Mouse (Mus musculus) liver, postnatal 0 days (tissue): ENCODE results near the gene Prkra. TPM values are rescaled to one million over a fixed set of nuclear protein-coding genes. Genes with fewer than 3 reads are reported as not detected.
A peak's percentile ranks its signal among the peaks of the same experiment; 100 is the strongest.

Source experiments
- ATAC-seq: fragments of 200-750 bp; cut with Nextera tagmentation; 2 replicates; pipeline ENCODE4 v1.8.0; 2017; ENCODE audit warnings: mild to moderate bottlenecking, moderate library complexity
- DNase-seq: peaks from one replicate; pipeline ENCODE4 v3.0.0-alpha.2; 2016
- H3K27ac ChIP-seq: fragments of 300-500 bp; sonication (generic); 2 replicates; pipeline ENCODE4 v1.5.1; 2014; ENCODE audit warnings: antibody characterized with exemption, moderate library complexity, mild to moderate bottlenecking, low read depth
- H3K27me3 ChIP-seq: fragments of 300-500 bp; sonication (generic); 2 replicates; pipeline ENCODE4 v1.6.1; 2014; ENCODE audit warnings: low read length, control low read depth, mixed read lengths; ENCODE audit not compliant: insufficient read depth
- H3K36me3 ChIP-seq: fragments of 300-500 bp; sonication (generic); replicated peaks from 2 replicates; pipeline ENCODE4 v1.6.1; 2014; ENCODE audit warnings: mild to moderate bottlenecking, control low read depth, low read length, moderate library complexity, mixed read lengths; ENCODE audit not compliant: insufficient read depth
- H3K4me1 ChIP-seq: fragments of 300-500 bp; sonication (generic); 2 replicates; pipeline ENCODE4 v1.6.1; 2014; ENCODE audit warnings: antibody characterized with exemption, mild to moderate bottlenecking, control low read depth; ENCODE audit not compliant: insufficient read depth
- H3K4me2 ChIP-seq: fragments of 300-500 bp; sonication (generic); 2 replicates; pipeline ENCODE4 v1.6.1; 2014; ENCODE audit warnings: low read depth, mild to moderate bottlenecking, low read length, moderate library complexity, mixed read lengths
- H3K4me3 ChIP-seq: fragments of 300-500 bp; sonication (generic); 2 replicates; pipeline ENCODE4 v1.5.1; 2014; ENCODE audit warnings: low read depth, low read length
- H3K9ac ChIP-seq: fragments of 300-500 bp; sonication (generic); replicated peaks from 2 replicates; pipeline ENCODE4 v1.6.1; 2014; ENCODE audit warnings: mild to moderate bottlenecking, moderate library complexity
- H3K9me3 ChIP-seq: fragments of 300-500 bp; sonication (generic); 2 replicates; pipeline ENCODE4 v1.6.1; 2016; ENCODE audit warnings: mild to moderate bottlenecking, control low read depth, low read length, mixed read lengths
- CTCF ChIP-seq: sonication (generic); IDR thresholded peaks from 2 replicates; pipeline ENCODE4 v1.5.1; 2016; ENCODE audit warnings: antibody characterized with exemption, low read depth
- EP300 ChIP-seq: IDR thresholded peaks from 2 replicates; pipeline ENCODE4 v1.6.1; 2016; ENCODE audit warnings: antibody characterized with exemption, low read depth, mild to moderate bottlenecking
- WGBS: fragments of 180-500 bp; shearing (Covaris S2); extraction: QIAGEN DNeasy Blood & Tissue Kit; methylation state at CpG from one replicate; pipeline ENCODE4 v1.1.7; 2014; ENCODE audit not compliant: insufficient replicate concordance; 5-methylcytosine and 5-hydroxymethylcytosine counted together
- polyA plus RNA-seq: library from polyadenylated mRNA; unstranded; fragments of >200 nt; fragmentation: Nextera tagmentation; extraction: Ambion mirVana; gene quantifications from 2 replicates; pipeline ENCODE4 v1.2.1, GENCODE M21; 2015

The Prkra gene
- polyA plus RNA-seq, 1 experiment from 2014 or later = 7.7 TPM

GRCm38 (mm10) chr2:76621724-76622123 is 26.1 kb downstream of the Prkra start:
- Histone ChIP-seq H3K4me1 (no peaks in the 10 kb centered on the region), H3K4me2 (no peak overlapping the region), H3K9me3 (peaks cover 5% of the 10 kb centered on the region; the same call in 1 of the 2 replicates), H3K36me3 (peaks cover 2% of the 10 kb centered on the region; the same call in 1 of the 2 replicates), H3K9ac (no peak overlapping the region), H3K27ac (no peak overlapping the region), H3K4me3 (no peak overlapping the region), H3K27me3 (no peaks in the 10 kb centered on the region)
- no peak for TF ChIP-seq EP300
- TF ChIP-seq CTCF = no peak
- no peak for ATAC-seq
- WGBS = 81% methylated on average over 1 of the region's 1 CpGs
- DNase-seq = no peak

GRCm38 (mm10) chr2:76620188-76620587 is 27.6 kb downstream of the Prkra start:
- 51% methylated on average over 5 of the region's 5 CpGs for WGBS
- ATAC-seq (no peak), DNase-seq (no peak)

GRCm38 (mm10) chr2:76618078-76618477 is 29.7 kb downstream of the Prkra start:
- H3K4me3 ChIP-seq = no peak overlapping the region
- H3K27ac ChIP-seq = no peak overlapping the region
- DNase-seq (no peak), ATAC-seq (no peak)
- no peak overlapping the region for H3K4me2 ChIP-seq
- H3K4me1 ChIP-seq = no peaks in the 10 kb centered on the region
- H3K36me3 ChIP-seq = no peaks in the 10 kb centered on the region
- H3K9ac ChIP-seq = no peak overlapping the region
- TF ChIP-seq CTCF (peak; percentile 68), EP300 (no peak)
- 44% methylated on average over 1 of the region's 1 CpGs for WGBS
- H3K9me3 ChIP-seq = no peaks in the 10 kb centered on the region
- H3K27me3 ChIP-seq = no peaks in the 10 kb centered on the region

More at GRCm38 (mm10) chr2:76620188-76620587, 27.6 kb downstream of the Prkra start:
- Histone ChIP-seq H3K4me1 (no peaks in the 10 kb centered on the region), H3K4me2 (no peak overlapping the region), H3K27ac (no peak overlapping the region), H3K36me3 (no peaks in the 10 kb centered on the region; the same call in 1 of the 2 replicates), H3K9me3 (peaks cover 5% of the 10 kb centered on the region; the same call in 1 of the 2 replicates), H3K9ac (no peak overlapping the region), H3K4me3 (no peak overlapping the region), H3K27me3 (no peaks in the 10 kb centered on the region)
- TF ChIP-seq CTCF (no peak), EP300 (no peak)

DNA sequence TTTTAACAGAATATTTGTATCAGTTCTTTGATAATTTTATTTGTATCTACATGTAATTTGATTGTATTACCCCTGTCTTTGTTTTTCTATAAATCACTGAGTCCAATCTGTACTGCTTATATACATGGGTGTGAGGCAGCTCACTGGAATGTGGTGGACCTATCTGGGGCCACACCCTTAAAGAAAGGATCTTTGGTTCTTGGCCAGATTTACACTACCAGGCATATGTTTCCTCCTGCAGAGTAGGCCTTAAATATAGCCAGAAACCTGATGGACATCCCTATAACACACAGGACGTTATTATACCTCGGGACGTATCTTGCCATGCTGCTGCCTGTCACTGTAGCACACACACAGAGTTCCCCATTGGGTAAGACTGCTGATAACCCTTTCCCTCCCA is 35.8 kb downstream of the Prkra start:
- no peak overlapping the region for H3K9ac ChIP-seq
- no peak overlapping the region for H3K4me2 ChIP-seq
- H3K27me3 ChIP-seq = no peaks in the 10 kb centered on the region
- ATAC-seq (no peak), DNase-seq (no peak)
- H3K4me3 ChIP-seq = no peak overlapping the region
- H3K27ac ChIP-seq = no peak overlapping the region
- H3K9me3 ChIP-seq = no peaks in the 10 kb centered on the region
- H3K4me1 ChIP-seq = no peaks in the 10 kb centered on the region
- TF ChIP-seq EP300 = no peak
- no peak for TF ChIP-seq CTCF
- no peaks in the 10 kb centered on the region for H3K36me3 ChIP-seq
- WGBS = 74% methylated on average over 3 of the region's 3 CpGs

- H3K27me3 ChIP-seq = no peaks in the 10 kb centered on the region
- DNase-seq (no peak), ATAC-seq (no peak)
- 60% methylated on average over 10 of the region's 10 CpGs for WGBS
- H3K27ac ChIP-seq = no peak overlapping the region
- H3K36me3 ChIP-seq = no peaks in the 10 kb centered on the region
- TF ChIP-seq CTCF = no peak
- no peak for TF ChIP-seq EP300
- H3K4me3 ChIP-seq = no peak overlapping the region
- no peak overlapping the region for H3K4me2 ChIP-seq
- no peak overlapping the region for H3K9ac ChIP-seq
- no peaks in the 10 kb centered on the region for H3K4me1 ChIP-seq
- H3K9me3 ChIP-seq = no peaks in the 10 kb centered on the region
Observed at GRCm38 (mm10) chr2:76610326-76611104, 37.3 kb downstream of the Prkra start.

DNA sequence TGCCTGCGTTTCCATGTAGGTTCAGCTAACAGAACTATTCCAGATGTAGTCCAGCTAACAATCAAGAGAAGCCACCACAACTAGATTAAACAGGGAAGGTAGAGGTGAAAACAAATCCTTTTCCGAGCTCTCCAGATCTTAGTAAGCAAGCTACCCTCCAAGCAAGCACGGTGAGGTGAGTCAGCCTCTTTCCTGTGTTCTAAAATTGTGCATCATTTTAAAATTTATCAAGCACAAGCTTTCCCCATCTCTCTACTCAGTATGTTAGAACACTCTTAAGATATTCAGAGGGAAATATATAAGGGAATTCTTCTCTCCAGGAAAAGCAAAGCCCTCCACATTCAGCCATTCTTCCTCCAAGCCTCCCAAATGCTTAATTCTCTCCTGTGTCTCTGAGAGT is 41.1 kb downstream of the Prkra start:
- no peak for TF ChIP-seq EP300
- TF ChIP-seq CTCF = no peak
- Histone ChIP-seq H3K27ac (no peak overlapping the region), H3K4me3 (no peak overlapping the region), H3K4me1 (no peaks in the 10 kb centered on the region), H3K36me3 (no peaks in the 10 kb centered on the region), H3K9me3 (no peaks in the 10 kb centered on the region), H3K27me3 (no peaks in the 10 kb centered on the region), H3K4me2 (no peak overlapping the region), H3K9ac (no peak overlapping the region)
- ATAC-seq (no peak), DNase-seq (no peak)
- WGBS = 65% methylated on average over 3 of the region's 3 CpGs
